Mouse (Mus musculus): ENCODE measurements at regions not wholly inside any gene's neighbourhood (a gene's known extent, or its start where the extent isn't known, plus 50 kb on each side); places are given as distances from the start of the nearest gene placed in this dataset.
"Not testable (repeated sequence)": the region's sequence is repeated elsewhere in the genome, so short reads cannot be mapped to it uniquely, and the experiment has no call there.

DNA sequence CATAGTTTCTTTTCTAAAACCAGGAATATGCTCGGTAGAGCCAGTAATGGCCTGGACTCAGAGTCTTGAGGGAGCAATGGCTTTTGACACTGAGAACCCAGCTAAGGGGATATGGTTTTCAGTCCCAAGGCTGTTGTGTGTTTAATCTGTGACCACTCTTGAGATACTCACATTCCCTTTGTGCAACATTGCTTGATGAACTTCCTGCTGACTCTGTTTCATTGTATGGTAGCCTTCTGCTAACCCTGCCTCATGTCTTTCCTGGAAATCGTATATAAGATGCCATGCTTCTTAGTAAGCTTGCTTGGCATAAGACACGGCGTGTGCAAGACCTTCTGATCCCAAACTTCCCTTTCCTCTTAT is 92.7 kb upstream of the Cpsf6 start:
- DNase-seq, result no peak

DNA sequence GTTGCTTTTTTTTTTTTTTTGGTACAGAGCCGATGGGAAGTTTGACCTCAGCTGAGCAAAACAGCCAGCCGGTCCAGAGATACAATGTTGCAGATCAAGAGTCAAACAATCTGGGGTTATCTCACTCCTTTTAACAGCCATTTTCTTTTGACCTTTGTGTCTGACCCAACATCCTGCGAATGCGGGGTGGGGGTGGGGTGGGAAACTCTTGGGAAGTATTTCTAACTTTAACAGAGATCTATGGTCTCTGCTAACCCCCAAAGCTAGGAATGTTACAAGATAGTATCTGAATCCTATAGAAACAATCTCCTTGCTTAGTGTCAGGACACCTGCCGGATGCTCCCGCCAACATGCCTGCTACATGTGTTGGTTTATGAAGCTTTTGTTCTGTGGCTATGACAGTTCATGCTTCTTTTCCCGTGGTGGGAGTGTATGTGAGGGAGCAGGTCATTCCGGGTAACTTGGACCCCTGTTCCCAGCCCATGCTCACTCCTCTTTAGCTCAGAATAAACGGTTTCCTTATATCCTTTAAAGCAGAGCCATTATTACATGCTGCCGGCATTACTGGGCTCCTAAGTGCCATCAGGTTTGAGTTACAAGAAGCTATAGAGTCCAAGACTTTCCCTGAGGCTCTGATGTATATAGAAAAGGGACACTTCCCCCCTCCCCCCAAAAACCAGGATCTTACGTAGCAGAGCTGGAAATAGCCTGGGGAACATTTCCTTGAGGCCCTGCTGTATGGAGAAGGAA is 92.2 kb upstream of the Cpsf6 start:
- DNase-seq, result no peak

DNA sequence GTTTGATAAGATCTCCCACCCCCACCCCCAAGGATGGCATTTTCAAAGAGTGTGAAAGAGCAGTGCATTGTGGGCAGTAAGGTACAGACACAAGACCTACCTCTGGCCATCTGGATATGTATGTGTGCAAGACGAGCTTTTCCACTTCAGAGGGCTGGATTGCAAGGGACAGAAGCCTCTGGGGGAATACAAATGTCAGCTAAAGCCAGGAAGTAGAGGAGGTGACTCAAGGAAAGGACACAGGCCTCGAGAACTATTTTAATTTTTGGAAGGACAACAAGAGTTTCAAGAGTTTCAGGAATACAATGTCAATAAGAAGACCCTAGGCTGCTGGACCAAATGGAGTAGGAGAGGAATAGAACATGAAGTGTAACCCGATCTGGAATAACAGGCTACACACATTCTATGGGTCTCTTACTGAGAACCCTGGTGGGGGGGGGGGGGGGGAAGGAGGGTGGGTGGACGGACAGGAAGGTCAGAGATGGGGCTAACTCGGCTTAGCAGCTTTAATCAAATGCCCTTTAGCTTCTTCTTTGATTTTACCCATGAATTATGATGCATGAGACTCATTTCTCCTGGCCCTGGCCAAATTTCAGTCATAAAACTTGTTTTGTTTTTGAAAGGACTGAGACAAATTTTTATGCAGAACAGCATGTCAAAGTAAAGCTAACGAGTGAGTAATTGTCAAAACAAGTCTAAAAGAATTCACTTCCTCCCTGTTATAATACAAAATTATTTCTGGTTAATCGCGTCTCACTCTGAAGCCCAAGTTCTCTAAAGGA is 91.4 kb upstream of the Cpsf6 start:
- no peak for DNase-seq

DNA sequence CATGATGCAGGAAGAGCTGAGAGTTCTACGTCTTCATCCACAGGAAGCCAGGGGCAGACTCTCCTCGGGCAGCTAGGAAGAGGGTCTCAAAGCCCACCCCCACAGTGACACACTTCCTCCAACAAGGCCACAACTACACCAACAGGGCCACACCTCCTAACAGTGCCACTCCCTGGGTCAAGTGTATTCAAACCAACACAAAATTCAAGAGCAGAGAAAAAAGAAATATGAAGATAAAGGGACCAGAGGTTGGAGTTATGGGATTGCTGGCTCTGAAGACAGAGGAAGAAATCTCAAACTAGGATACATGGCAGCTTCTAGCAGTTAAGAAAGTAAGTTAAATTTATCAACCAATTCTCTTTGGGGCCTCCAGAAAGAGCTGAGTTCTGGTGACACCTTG is 90.7 kb upstream of the Cpsf6 start:
- DNase-seq, result no peak

DNA sequence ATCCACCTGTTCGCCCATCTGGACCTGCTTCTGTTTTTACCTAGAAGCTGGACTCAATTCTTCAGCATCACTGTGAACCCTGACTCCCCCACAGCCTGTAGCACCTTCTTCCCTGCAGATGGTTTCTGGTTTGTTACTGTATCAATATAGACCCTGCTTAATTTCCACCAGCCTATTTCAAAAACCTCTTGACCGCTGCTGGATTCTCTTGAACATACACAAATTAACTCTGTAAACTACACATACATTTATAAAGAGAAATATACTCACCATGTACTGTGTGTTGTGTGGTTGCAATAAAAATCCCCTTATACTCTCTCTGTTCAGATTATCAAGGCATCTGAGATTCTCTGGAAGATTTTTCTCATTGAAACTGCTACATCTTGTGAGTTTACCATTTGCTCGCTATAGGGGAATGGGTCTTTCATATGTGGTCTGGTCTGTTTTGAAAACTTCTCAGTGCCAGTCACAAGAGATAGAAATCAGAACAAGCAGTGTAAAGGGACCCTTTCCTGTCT is 89.8 kb upstream of the Cpsf6 start:
- no peak for DNase-seq

DNA sequence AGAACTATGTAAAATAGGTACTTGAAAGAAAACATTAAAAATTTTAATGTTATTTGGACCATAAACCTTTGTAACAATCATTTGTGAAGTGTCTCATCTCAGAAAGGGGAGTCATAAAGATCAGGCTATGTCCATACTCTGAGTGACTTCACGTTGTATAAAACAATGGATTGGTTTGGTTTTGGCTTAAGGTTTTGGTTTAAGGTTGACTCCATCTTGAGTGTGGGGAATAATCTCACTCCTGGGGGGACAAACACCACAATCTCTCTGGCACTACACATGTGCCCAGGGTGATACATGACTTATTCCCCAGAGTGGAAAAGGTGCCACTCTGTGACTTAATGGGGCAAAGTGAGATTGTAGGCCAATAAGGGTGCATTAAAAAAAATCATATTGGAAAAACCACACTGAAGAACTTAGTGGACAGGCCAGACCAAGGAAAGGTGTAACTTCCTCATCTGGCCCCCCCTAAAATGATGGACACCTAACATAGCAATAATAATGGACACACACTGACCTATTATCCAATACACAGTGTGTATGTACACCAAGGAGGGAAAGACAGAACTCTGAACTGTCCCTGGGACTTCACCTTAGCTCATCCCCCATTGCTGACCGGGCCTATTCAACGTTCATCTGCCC is 89.2 kb upstream of the Cpsf6 start:
- no peak for DNase-seq

DNA sequence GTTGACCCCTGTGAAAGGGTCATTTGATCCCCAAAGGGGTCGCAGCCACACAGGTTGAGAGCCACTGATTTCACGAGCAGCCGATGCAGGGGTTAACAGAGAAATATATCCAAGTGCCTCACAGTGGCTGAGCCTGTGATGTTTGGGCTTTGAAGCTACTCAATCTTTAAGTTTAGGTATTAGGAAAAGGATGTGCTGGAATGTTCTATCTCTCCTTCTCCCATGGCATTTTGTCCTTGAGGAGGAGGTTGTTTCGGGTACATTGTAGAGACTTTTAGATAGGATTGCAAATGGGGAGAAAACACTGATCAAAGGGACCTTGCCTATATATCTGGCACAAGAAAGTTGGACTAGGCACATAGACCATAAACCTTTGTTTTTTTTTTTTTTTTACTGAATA is 88.6 kb upstream of the Cpsf6 start:
- no peak for DNase-seq

DNA sequence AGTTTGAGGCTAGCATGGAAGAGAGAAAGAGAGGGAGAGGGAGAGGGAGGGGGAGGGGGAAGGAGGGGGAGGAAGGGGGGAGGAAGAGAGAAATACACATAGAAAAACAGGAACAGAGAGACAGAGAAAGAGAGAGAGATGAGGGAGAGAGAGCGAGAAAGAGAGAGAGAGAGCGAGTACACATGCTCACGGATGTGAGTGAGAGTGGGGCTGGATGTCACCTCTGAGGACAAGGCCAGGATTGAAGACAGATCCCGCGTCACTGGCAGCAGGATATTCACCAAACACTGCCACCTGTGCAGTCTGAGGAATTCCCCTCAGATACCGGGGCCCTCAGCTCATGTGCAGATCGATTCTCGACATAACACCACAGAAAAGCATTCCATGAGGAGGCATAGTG is 87.3 kb upstream of the Cpsf6 start:
- DNase-seq, result no peak

DNA sequence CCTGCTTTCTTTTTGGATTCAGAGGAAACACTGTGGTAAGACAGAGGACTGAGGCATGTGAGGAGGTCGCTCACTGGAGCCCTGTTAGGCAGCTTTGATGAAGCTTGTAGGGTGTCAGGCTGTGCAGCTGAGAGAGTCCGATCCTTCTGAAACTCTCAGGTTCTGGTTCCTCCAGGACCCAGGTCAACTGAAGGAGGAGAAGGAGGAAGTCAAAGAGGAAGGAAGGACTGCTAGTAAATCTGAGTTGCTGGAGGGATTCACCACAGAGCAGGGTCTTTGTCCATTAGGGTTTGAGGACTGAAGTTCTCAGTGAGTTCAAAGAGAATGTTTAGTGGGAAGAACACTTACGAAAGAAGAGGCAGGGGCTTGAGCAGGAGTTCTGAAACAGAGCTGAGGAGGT is 86.6 kb upstream of the Cpsf6 start:
- no peak for DNase-seq

DNA sequence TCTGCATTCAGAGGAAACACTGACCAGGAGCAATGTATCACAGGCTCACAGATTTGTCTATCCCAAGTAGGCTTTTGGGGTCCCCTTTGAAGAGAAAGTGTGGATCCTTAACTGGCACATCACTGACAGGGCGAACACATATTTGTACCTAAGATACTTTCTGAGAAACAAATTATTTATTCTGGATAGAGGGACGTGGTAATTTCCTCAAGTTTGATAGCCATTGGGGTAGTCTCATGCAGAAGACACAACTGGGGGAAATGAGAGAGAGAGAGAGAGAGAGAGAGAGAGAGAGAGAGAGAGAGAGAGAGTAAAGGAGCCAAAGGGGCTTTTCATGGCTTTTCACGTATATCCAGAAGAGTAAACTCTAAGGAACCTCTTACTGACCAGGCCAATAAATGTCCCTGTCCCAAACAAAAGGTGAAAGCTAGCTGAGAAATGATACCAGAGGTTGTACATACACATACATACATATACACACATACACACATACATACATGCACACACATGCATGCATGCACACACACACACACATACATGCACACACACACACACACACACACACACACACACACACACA is 85.9 kb upstream of the Cpsf6 start:
- no peak for DNase-seq

DNA sequence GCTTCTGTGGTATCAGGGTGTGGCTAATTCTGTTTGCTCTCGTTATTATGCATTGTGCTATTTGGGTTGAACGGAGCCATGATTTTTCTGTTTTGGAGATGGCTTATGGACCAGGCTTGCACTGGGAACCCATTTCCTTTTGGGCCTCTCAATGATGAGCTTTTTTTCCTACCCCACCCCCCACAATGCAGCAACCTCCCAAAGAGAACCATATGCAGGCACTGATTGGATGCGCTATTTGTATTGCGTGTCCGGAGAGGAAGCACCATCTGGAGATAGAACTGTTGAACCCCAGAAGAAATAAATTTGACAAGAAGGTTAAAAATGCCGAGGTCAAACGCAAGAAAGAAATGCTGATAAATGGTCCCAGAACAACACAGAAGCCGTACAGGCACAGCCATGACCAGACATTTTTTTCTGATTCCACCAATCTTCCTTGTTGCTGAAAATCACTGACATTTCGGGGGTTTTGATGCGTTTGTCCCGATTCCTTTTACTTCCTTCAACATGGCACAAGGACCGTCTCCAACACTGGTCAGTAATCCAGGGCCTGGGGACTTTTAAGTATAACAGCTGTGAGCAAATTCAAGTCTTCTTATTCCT is 85.3 kb upstream of the Cpsf6 start:
- DNase-seq, result no peak

DNA sequence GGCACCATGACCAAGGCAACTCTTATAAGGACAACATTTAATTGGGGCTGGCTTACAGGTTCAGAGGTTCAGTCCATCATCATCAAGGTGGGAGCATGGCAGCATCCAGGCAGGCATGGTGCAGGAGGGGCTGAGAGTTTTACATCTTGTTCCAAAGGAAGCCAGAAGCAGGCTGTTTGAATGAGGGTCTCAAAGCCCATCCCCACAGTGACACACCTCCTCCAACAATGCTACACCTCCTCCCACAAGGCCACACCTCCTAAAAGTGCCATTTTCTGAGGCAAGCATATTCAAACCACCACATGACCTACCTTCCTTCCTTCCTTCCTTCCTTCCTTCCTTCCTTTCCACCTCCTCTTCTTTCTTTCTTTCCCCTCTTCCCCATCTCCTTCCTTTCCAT is 84.5 kb upstream of the Cpsf6 start:
- DNase-seq, result not testable (repeated sequence)

DNA sequence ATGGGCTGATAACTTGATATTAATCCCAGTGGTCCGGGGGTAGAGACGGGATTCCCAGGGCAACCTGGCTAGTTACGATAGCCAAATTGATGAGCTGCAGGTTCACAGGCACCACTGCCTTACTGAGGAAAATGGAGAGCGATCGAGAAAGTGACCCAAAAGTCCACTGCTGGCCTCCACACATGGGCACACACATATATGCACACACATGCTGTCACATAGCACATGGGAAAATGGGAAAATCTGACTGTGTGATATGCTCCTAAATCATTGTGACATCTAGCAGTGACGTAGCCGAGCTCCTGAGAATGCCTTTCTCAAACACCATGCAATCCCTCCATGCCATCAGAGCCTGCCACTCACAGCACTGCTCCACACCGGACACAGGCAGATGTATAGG is 83.8 kb upstream of the Cpsf6 start:
- no peak for DNase-seq

DNA sequence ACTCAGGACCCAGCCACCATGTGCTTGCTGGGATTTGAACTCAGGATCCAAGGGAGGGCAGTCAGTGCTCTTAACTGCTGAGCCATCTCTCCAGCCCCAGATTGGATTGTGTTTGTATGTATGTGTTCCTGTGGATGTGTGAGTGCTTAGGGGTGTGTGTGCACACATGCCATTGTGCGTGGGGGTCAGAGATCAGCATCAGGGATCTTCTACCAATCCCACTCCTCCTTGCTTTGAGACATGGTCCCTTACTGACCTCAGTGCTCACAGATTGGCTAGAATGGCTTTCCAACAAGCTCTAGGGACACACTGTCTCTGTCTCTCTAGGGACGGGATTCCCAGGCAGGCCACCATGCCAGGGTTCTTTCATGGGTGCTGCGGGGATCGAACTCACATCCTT is 83.1 kb upstream of the Cpsf6 start:
- DNase-seq, result no peak

DNA sequence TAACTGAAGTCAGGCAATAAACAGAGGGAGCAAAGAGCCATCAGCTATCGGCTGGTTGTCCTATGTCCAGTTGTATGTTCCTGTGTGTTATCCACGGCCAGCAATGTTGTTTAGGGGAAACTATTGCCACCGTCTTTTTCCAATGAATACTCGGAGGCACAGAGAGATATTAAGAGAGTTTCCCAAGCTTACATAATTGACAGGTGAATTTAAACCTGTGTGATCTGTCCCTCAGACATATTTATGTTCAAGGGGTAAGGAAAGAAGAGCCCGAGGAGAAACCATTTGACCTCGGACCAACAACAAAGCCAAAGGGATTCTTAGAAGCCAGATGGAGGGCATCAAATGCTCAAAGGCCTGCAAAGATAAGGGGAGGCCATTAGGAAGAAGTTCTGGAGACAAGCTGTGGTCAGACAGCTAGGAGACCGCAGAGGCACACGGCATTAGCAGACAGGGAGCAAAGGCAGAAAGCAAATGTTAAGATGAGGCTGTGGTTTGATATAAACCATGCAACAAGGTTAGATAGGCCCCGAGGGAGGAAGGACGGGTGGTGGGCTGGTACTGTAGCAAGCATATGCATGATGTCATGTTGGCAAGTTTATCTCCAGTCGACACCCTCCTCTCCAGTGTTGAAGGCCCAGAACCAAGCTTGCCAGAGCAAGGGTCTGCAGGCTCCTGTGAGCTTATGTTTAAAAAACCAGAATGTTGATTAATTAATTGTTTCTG is 82.1 kb upstream of the Cpsf6 start:
- DNase-seq, result no peak

DNA sequence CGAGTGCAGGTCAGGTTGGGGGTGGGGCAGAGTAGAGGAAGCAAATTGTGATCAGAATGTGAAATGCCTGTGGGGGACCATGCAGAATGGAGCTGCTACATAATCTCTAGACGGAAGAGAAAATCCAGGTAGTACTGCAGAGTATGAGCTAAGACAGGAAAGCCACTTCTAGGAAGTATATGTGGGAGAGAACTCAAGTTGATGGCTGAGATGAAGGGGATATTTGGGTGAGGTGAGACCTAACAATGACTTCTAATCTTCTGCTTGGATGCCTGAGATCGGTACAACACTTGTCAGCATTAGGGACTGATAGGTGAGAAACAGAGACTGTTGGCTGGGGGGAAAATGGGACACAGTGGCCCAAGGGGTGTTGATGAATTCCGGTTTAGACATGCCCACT is 81.4 kb upstream of the Cpsf6 start:
- DNase-seq, result no peak

DNA sequence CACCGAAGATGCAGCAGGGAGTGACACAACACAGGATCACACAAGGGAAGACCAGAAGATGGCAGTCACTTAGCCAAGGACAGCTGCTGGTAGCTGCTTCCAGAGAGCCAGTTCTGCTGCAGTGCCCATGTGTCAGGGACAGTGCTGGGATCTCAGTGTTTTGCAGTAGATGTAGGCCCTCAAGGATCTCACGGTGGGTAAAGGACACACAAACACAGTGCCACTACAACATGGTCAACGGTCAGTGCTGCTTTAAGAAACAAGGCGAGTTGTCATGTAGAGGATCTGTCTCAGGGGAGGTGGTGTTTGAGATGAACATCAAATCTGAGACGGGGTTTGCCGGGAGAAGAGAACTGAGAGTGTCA is 80.5 kb upstream of the Cpsf6 start:
- DNase-seq, result no peak

DNA sequence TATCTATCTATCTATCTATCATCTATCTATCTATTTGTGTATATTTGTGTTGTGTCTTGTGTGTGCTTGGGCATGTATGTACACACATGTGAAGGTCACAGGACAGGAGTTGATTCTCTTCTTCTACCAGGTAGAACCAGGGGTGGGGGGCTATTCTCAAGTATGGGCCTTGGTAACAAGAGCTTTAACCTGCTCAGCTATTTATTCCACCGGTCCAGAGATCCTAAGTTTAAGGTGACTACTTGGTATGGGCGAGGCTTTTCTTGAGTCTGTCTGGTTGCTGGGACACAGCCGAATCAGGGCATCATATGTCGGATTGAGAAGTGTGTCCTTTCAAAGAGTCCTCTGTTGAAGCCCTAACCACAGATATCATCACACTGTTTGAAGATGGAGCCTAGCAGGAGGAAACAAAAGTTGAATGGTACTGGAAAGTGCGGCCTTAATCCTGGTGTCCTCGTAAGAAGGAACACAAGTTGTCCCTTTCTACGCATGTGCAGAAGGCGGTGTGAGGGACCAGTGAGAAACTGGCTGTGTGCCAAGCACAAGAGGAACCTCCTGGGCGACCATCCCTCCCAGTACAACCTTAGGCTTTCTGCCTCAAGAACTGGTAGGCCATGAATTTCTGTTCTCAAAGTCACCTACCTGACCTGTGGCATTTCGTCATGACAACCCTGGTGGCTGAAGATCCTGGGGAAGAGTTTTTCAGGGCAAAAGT is 80.0 kb upstream of the Cpsf6 start:
- peak; percentile 32 for DNase-seq

DNA sequence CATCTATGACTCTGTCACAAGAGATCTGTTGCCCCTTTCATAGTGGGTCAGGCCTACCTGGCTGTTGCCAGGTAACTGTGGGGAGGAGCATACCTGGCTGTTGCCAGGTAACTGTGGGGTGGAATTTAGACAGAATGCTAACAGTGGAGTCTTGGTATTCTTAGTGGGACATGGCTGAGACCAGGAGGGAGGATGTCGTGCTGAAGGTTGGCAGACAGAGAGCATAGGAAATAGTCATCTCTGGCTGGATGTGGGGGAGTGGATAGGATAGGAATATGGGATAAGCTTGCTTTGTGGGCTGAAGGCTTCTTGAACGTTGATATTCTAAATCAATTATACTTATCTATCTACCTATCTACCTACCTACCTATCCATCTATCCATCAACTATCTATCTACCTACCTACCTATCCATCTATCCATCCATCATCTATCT is 79.2 kb upstream of the Cpsf6 start:
- no peak for DNase-seq

DNA sequence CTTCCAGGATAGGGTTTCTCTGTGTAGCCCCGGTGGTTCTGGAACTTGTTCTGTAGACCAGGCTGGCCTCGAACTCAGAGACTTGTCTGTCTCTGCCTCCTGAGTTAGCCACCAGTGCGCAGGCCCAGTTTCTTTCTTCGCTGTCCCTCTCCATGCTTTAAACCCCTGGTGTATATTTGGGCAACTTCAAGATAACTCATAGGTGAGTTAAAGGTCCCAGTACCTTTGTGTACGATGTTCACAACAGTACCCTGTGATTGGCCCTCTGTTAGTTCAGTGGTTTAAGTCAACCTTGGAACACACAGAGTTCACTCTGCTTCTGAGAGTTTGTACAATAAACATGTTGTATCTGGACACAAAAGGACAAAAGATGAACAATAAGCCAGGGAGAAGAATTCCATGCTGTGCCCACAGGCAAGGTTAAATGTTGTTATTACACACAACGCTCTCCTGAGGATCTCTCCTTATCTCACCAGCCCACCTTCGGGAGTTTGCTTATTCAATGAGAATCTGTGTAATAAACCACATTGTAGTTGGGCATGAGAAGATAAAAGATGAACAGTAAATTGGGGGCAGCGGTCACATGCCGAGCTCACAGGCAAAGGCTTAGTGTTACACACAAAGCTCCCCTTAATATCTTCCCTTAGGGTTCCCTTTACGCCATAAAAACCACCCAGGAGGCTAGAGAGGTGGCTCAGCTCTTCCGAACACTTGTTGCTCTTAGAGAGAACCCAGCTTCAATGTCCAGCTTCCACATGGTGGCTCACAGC is 78.6 kb upstream of the Cpsf6 start:
- DNase-seq, result no peak

DNA sequence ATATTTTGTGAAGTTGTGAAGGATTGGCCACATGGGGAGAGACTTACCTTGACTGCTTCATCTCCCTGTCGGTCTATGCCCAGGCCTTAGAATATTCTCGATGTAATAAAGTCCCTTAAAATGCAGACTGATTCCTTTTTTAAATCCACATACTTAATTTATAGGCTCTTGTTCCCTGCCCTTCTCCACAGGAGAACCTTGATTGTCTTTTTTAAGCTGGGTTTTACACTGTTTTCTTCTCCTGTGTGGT is 77.8 kb upstream of the Cpsf6 start:
- no peak for DNase-seq
